Mouse (Mus musculus): ENCODE data around the gene Olfr1093.

The Olfr1093 gene

DNA sequence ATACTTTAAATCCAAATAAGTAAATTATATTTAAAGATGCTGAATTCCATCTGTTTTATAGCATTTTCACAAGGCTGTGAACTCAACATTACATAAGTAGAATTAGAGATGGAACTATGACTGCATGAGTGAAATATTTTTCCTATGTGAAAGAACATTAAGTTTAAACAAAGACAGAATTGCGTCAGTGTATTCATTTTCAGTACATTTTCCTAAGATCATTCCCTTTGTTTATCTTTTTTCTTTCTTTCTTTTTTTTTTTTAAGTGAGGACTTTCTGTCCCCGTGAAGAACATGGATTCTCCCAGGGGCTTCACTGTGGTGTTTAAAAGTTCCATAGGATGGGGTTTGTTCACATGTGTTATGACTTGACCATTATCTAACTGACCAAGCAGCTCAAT, at the start of gene Olfr1093:
Gene Olfr1093 (plus strand): TSS at position 301 of the 400 bp plus-strand sequence.
- DNase-seq (ENCODE audit: low read depth, low spot score) = no peak

DNA sequence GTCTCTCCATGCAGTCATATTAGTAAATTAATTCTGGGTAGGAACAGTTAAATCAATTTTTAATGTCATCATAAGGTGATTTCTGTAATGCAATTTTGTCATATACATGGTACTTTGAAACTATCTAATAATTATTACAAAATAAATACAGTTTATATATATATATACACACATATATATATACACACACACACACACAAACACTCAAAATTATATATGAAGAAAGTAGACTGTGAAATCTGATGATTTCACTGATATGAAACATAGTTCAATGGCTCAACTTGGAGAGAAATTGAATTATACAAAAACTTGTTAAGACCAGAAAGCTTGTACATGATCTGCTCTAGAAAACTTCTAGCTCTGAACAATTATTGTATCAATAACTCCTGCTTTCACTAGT, 48.7 kb upstream of the Olfr1093 start, which contains the start of gene Olfr1089:
Gene Olfr1089 (minus strand): TSS at position 101 of the 400 bp plus-strand sequence.
- no peak for DNase-seq (ENCODE audit: low read depth, low spot score)

DNA sequence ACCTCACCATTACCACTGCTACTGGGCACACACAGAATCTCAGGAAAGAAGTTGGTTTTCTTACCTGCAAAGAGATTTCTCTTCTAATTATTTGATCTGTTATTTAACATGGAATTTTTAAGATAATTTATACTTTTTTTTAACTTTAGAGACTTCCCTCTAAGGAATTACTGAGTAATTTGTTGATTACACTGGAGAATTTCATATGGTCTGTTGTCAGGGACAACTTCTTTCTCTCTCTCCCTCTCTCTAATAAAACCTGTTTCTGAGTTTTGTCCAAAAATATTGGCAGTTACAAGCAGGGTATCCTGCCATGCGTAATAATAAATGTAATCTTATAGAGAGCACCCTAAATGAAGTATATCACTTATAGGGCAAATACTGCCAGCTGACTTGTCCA, 23.4 kb upstream of the Olfr1093 start, which contains the start of gene Olfr1090:
Gene Olfr1090 (minus strand): TSS at position 101 of the 400 bp plus-strand sequence.
- no peak for DNase-seq (ENCODE audit: low read depth, low spot score)

DNA sequence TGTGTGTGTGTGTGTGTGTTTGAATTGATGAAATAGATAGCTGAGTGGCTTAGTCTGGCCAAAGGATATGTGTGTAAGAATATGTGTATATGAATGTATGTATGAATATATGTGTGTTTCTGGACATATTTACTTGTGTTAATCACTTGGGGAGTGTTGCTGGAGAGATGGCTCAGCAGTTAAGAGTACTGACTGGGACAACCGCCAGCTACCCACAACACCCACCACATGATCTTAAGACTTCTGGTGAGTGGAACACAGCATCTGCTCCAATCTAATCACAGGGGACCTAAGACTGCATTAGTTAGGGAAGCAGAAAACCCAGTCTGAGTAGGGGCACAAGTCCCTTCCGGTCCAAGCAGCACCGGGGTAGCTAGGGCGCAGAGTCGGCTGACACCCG, 21.2 kb upstream of the Olfr1093 start:
- no peak for DNase-seq (ENCODE audit: low read depth, low spot score)

DNA sequence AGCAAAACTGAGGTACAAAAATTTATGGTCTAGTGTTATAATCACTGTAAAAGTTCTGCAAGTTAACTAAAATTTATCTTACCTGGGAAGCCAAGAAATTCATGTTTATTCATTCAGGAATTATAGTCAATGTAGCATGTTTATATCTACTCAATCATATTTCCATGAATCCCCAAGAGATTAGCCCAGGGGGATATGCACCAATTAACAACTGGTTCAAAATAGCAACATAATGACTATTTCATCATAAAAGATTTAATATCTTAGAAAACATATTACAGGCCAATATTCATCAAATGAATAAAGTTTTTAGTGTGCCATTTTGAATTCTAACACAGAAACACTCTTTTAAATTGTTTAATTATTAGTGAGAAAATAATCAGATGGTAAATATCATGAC, 27.6 kb downstream of the Olfr1093 start, which contains the start of gene Olfr141:
Gene Olfr141 (minus strand): TSS at position 101 of the 400 bp plus-strand sequence.
- DNase-seq (ENCODE audit: low read depth, low spot score) = no peak

DNA sequence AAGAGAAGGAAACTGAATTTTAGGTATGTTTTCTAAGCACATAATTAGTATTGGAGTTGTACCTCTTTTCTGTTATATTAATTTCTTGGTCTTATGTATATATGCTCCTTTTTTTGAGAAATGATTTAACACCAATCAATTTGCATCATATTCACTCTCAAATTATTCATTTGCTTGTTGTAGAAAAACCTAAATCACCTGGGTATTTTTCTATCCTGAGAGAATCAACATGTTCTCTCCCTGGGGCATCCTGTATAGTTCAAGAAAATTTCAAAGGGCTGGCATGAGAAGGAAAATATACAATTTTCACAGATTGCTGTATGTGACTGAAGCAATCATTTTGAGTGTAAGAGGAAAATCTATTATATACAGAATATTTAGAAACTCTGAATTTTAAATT, 42.1 kb downstream of the Olfr1093 start, which contains the start of gene Olfr1094:
Gene Olfr1094 (plus strand): TSS at position 301 of the 400 bp plus-strand sequence.
- DNase-seq (ENCODE audit: low read depth, low spot score) = no peak
